ENCODE assay signal across 8 mouse cellular contexts in genomic region chr6:58641056-58641799, GRCm38 (mm10). TPM values are rescaled to one million over a fixed set of nuclear protein-coding genes. Genes with fewer than 3 reads are reported as not detected.
DNase-seq lines count a peak whose midpoint lies in the region; ATAC-seq and TF ChIP-seq lines count a peak whose summit lies in the region.

No protein-coding gene starts in this region.

- H3K9me3 ChIP-seq in embryonic facial prominence, embryonic 15.5 days (replicated peaks) = no peaks in the 10 kb centered on the region
- H3K9me3 ChIP-seq in kidney, postnatal 0 days (replicated peaks; ENCODE audit: low read length) = no peaks in the 10 kb centered on the region
- no peaks in the 10 kb centered on the region for H3K9me3 ChIP-seq in neural tube, embryonic 12.5 days

- peak overlapping the region; percentile 72 for H3K4me3 ChIP-seq in layer of hippocampus, adult 2 months
- peak overlapping the region; percentile 54 for H3K4me3 ChIP-seq in embryonic facial prominence, embryonic 15.5 days (replicated peaks)
- H3K4me3 ChIP-seq in kidney, postnatal 0 days (replicated peaks; ENCODE audit: low read depth, low read length) = peak overlapping the region; percentile 62
- peak overlapping the region; percentile 54; the same call in 1 of the 2 replicates for H3K4me3 ChIP-seq in neural tube, embryonic 12.5 days

- no peaks in the 10 kb centered on the region for H3K36me3 ChIP-seq in embryonic facial prominence, embryonic 15.5 days
- no peaks in the 10 kb centered on the region for H3K36me3 ChIP-seq in kidney, postnatal 0 days (ENCODE audit: insufficient read depth, low read length)
- H3K36me3 ChIP-seq in neural tube, embryonic 12.5 days = no peaks in the 10 kb centered on the region

- peak overlapping the region; percentile 85 for H3K27ac ChIP-seq in layer of hippocampus, adult 2 months
- H3K27ac ChIP-seq in embryonic facial prominence, embryonic 15.5 days (replicated peaks) = no peak overlapping the region
- H3K27ac ChIP-seq in kidney, postnatal 0 days = peak overlapping the region; percentile 80
- no peak overlapping the region for H3K27ac ChIP-seq in neural tube, embryonic 12.5 days

- TF ChIP-seq CTCF in layer of hippocampus, adult 2 months (conservative IDR thresholded peaks at IDR 0.05) = no peak
- TF ChIP-seq CTCF in kidney, postnatal 0 days (IDR thresholded peaks at IDR 0.05; ENCODE audit: low read depth) = no peak

- H3K4me2 ChIP-seq in embryonic facial prominence, embryonic 15.5 days (replicated peaks) = peak overlapping the region; percentile 74
- H3K4me2 ChIP-seq in kidney, postnatal 0 days (ENCODE audit: low read length) = peak overlapping the region; percentile 87
- H3K4me2 ChIP-seq in neural tube, embryonic 12.5 days (replicated peaks) = peak overlapping the region; percentile 90

- no peak for ATAC-seq in embryonic facial prominence, embryonic 15.5 days (ENCODE audit: insufficient number of reproducible peaks, low FRiP score, low TSS enrichment, low read depth)
- no peak for ATAC-seq in kidney, postnatal 0 days (replicated peaks; ENCODE audit: low FRiP score, low read depth)
- ATAC-seq in neural tube, embryonic 12.5 days (ENCODE audit: low FRiP score, low read depth) = no peak

- DNase-seq in layer of hippocampus, adult 2 months (ENCODE audit: low spot score in 2 of 2) = no peak
- no peak for DNase-seq in layer of hippocampus, adult 8-10 months (ENCODE audit: low spot score in 2 of 2)
- peak; percentile 19 for DNase-seq in kidney, postnatal 0 days (ENCODE audit: low spot score)
- DNase-seq in layer of hippocampus, postnatal 36 days = no peak
- no peak for DNase-seq in thymus, postnatal 10 days (ENCODE audit: low spot score in 2 of 2)
- no peak for DNase-seq in gastrocnemius, adult 8-10 months (ENCODE audit: low spot score in 2 of 2)

- WGBS in embryonic facial prominence, embryonic 15.5 days = 28% methylated on average over 11 of the region's 11 CpGs
- WGBS in kidney, postnatal 0 days = 20% methylated on average over 11 of the region's 11 CpGs
- WGBS in neural tube, embryonic 12.5 days = 50% methylated on average over 11 of the region's 11 CpGs

- H3K4me1 ChIP-seq in embryonic facial prominence, embryonic 15.5 days = peaks cover 3% of the 10 kb centered on the region; the same call in 1 of the 2 replicates
- H3K4me1 ChIP-seq in kidney, postnatal 0 days (replicated peaks; ENCODE audit: insufficient read depth, low read length) = 0 out of 2 replicates have a peak, but pooled peaks cover 4% of the 10 kb centered on the region
- peaks cover 4% of the 10 kb centered on the region; the same call in 1 of the 2 replicates for H3K4me1 ChIP-seq in neural tube, embryonic 12.5 days

- H3K9ac ChIP-seq in embryonic facial prominence, embryonic 15.5 days = no peak overlapping the region
- peak overlapping the region; percentile 66 for H3K9ac ChIP-seq in kidney, postnatal 0 days (ENCODE audit: low read depth, low read length)
- H3K9ac ChIP-seq in neural tube, embryonic 12.5 days = no peak overlapping the region

- no peaks in the 10 kb centered on the region for H3K27me3 ChIP-seq in embryonic facial prominence, embryonic 15.5 days
- H3K27me3 ChIP-seq in kidney, postnatal 0 days (ENCODE audit: insufficient read depth, low read length) = no peaks in the 10 kb centered on the region
- no peaks in the 10 kb centered on the region for H3K27me3 ChIP-seq in neural tube, embryonic 12.5 days (replicated peaks)

RNA-seq across cellular contexts. Expression of gene Abcg2, which starts 56.9 kb away (rescaled TPM):
- total RNA-seq in layer of hippocampus, adult 2 months (2021) = 10 to 100 TPM; 19.8 to 23.8 TPM
- 10 to 100 TPM; 22.0 to 29.6 (median 23.7) TPM for total RNA-seq in layer of hippocampus, adult 8-10 months (2022)
- 53.1 and 56.4 TPM in 2 replicates for polyA plus RNA-seq in embryonic facial prominence, embryonic 15.5 days (2015; fragmentation: Nextera tagmentation; extraction: Ambion mirVana)
- polyA plus RNA-seq in kidney, postnatal 0 days (2015; fragmentation: Nextera tagmentation; extraction: Ambion mirVana) = 136 and 154 TPM in 2 replicates
- 40.4 and 44.0 TPM in 2 replicates for polyA plus RNA-seq in neural tube, embryonic 12.5 days (2016; fragmentation: Nextera tagmentation; extraction: Ambion mirVana)
- 10 to 100 TPM; 16.2 to 22.9 TPM for total RNA-seq in layer of hippocampus, postnatal 36 days (2021)
- total RNA-seq in gastrocnemius, adult 8-10 months (2022) = 10 to 100 TPM; 13.6 to 16.8 (median 14.9) TPM

Comparison
In these comparisons a context has a peak if more than half of its experiments do, and no peak if none do; other contexts are left out.
1. H3K27ac ChIP-seq: peak in layer of hippocampus, adult 2 months (single experiment) and kidney, postnatal 0 days (single experiment); none in embryonic facial prominence, embryonic 15.5 days (single experiment) and neural tube, embryonic 12.5 days (single experiment).
2. Peak in every context shown above with its lines, with median percentiles within 50 percentile points of each other: H3K4me3 ChIP-seq and H3K4me2 ChIP-seq.